8 mouse cellular contexts compared by ENCODE assay signal in the genomic region with DNA sequence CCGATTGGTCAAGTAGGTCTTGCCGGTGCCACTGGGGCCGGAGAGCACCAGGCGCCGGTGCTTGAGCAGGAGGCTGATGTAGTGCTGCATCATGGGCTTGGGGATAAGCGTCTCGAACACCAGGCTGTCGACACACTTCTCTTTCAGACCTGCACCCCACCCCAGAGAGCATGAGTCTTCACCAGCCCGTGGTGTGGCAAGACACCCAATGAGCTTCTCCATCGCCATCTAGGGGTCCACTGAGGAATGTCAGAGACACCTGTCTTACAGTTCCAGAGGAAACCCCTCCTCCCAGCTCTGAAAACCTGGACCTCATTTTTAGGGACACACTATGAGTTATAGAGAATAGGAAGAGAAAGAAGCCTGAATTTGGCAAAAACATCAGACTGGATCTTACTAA. TPM values are rescaled to one million over a fixed set of nuclear protein-coding genes. Genes with fewer than 3 reads are reported as not detected.
DNase-seq lines count a peak whose midpoint lies in the region; ATAC-seq and TF ChIP-seq lines count a peak whose summit lies in the region.

No protein-coding gene starts in this region.

- H3K27me3 ChIP-seq in cerebellum, adult 2 months (ENCODE audit: control insufficient read depth, insufficient read depth, low read length), result no peaks in the 10 kb centered on the region
- H3K27me3 ChIP-seq in limb, embryonic 14.5 days (ENCODE audit: control insufficient read depth, insufficient read depth, low read length), result no peaks in the 10 kb centered on the region

- H3K4me3 ChIP-seq in cerebellum, adult 2 months (replicated peaks; ENCODE audit: insufficient read depth, low read depth, low read length), result no peak overlapping the region
- no peak overlapping the region for H3K4me3 ChIP-seq in left cerebral cortex, adult 2 months
- H3K4me3 ChIP-seq in limb, embryonic 14.5 days (replicated peaks; ENCODE audit: low read length), result no peak overlapping the region

- ATAC-seq in limb, embryonic 14.5 days (ENCODE audit: low FRiP score, low read depth), result no peak

- no peaks in the 10 kb centered on the region for H3K4me1 ChIP-seq in cerebellum, adult 2 months (ENCODE audit: control insufficient read depth, insufficient read depth, low read length)
- no peaks in the 10 kb centered on the region for H3K4me1 ChIP-seq in limb, embryonic 14.5 days (ENCODE audit: control insufficient read depth, insufficient read depth, low read length)

- H3K9ac ChIP-seq in limb, embryonic 14.5 days (ENCODE audit: low read depth, low read length, severe bottlenecking), result no peak overlapping the region

- DNase-seq in cerebellum, adult 2 months, result peak; percentile 18 to 24
- DNase-seq in cerebellum, adult 8-10 months, result no peak
- peak; percentile 42 to 47 for DNase-seq in left cerebral cortex, adult 2 months (ENCODE audit: extremely low spot score in 1 of 2, low spot score in 2 of 2)
- DNase-seq in left cerebral cortex, adult 8-10 months (ENCODE audit: low spot score in 2 of 2), result no peak
- DNase-seq in R1 (ENCODE audit: low read depth, low spot score), result peak; percentile 75
- DNase-seq in limb, embryonic 14.5 days (ENCODE audit: low spot score), result peak; percentile 30
- DNase-seq in thymus, postnatal 25 days, result peak; percentile 48
- no peak for DNase-seq in frontal cortex, postnatal 14 days (ENCODE audit: low spot score in 2 of 2)

- no peak for TF ChIP-seq POLR2A in cerebellum, adult 2 months (IDR thresholded peaks at IDR 0.05; ENCODE audit: borderline replicate concordance, insufficient read depth, low read length)
- TF ChIP-seq POLR2A in limb, embryonic 14.5 days (IDR thresholded peaks at IDR 0.05; ENCODE audit: borderline replicate concordance, extremely low read depth, insufficient read depth, insufficient read length), result no peak

- H3K27ac ChIP-seq in cerebellum, adult 2 months (ENCODE audit: insufficient read depth, low read length), result no peak overlapping the region
- H3K27ac ChIP-seq in left cerebral cortex, adult 2 months, result no peak overlapping the region
- no peak overlapping the region for H3K27ac ChIP-seq in limb, embryonic 14.5 days (replicated peaks; ENCODE audit: low read depth, low read length)

- 76% methylated on average over 10 of the region's 10 CpGs for WGBS in cerebellum, adult 2 months
- 79% methylated on average over 9 of the region's 10 CpGs for WGBS in limb, embryonic 14.5 days

- peaks cover 68% of the 10 kb centered on the region for H3K36me3 ChIP-seq in limb, embryonic 14.5 days (ENCODE audit: control insufficient read depth, insufficient read depth, low read length)

- intact Hi-C loops in left cerebral cortex, adult 2 months (cut with DNase I), result no loop called here

- no peak overlapping the region for H3K4me2 ChIP-seq in limb, embryonic 14.5 days (replicated peaks; ENCODE audit: low read depth, low read length, severe bottlenecking)

- H3K9me3 ChIP-seq in limb, embryonic 14.5 days (ENCODE audit: control insufficient read depth, low read length), result no peaks in the 10 kb centered on the region

- peak; percentile 51; the same call in 1 of the 2 replicates for TF ChIP-seq CTCF in cerebellum, adult 2 months (IDR thresholded peaks at IDR 0.05; ENCODE audit: borderline replicate concordance, insufficient read depth, low read depth, low read length)
- TF ChIP-seq CTCF in left cerebral cortex, adult 2 months (IDR thresholded peaks at IDR 0.05), result peak; percentile 58

RNA-seq across cellular contexts. Expression of a gene that starts 22.0 kb away (rescaled TPM):
- 139 and 157 TPM in 2 replicates for polyA plus RNA-seq in cerebellum, adult 2 months (2012; rRNA removed)
- 100 to 1,000 TPM; 183 to 186 TPM for total RNA-seq in left cerebral cortex, adult 2 months (2021)
- 100 to 1,000 TPM; 154 to 181 (median 170) TPM for total RNA-seq in left cerebral cortex, adult 8-10 months (2022)
- polyA plus RNA-seq in limb, embryonic 14.5 days (2012; rRNA removed), result 145 and 208 TPM in 2 replicates
- 116 and 142 TPM in 2 replicates for polyA plus RNA-seq in limb, embryonic 14.5 days (2014; fragmentation: Nextera tagmentation; extraction: Ambion mirVana)

Comparison
In these comparisons a context has a peak if more than half of its experiments do, and no peak if none do; other contexts are left out.
1. DNase-seq: peak in cerebellum, adult 2 months (2 of 2), left cerebral cortex, adult 2 months (2 of 2), R1 (single experiment), limb, embryonic 14.5 days (single experiment) and thymus, postnatal 25 days (single experiment); none in cerebellum, adult 8-10 months (single experiment), left cerebral cortex, adult 8-10 months (0 of 2) and frontal cortex, postnatal 14 days (0 of 2).